Mouse (Mus musculus) splenic B cell, adult 2 months (primary cell): ENCODE measurements around the gene Vmn2r24.
"Not testable (repeated sequence)": the region's sequence is repeated elsewhere in the genome, so short reads cannot be mapped to it uniquely, and the experiment has no call there.

Source experiments
- DNase-seq: peaks from one replicate; pipeline ENCODE4 v3.0.0-alpha.2; 2011; ENCODE audit warnings: low read depth, low spot score
- H3K27me3 ChIP-seq: 2 replicates; pipeline ENCODE4 v1.6.1; 2012; ENCODE audit warnings: mild to moderate bottlenecking, low read length, moderate library complexity, mixed read lengths; ENCODE audit not compliant: control insufficient read depth, poor library complexity, insufficient read depth, severe bottlenecking
- H3K36me3 ChIP-seq: 2 replicates; pipeline ENCODE4 v1.6.1; 2012; ENCODE audit warnings: mild to moderate bottlenecking, low read length, moderate library complexity, mixed read lengths; ENCODE audit not compliant: control insufficient read depth, poor library complexity, insufficient read depth, severe bottlenecking

Gene Vmn2r24

DNA sequence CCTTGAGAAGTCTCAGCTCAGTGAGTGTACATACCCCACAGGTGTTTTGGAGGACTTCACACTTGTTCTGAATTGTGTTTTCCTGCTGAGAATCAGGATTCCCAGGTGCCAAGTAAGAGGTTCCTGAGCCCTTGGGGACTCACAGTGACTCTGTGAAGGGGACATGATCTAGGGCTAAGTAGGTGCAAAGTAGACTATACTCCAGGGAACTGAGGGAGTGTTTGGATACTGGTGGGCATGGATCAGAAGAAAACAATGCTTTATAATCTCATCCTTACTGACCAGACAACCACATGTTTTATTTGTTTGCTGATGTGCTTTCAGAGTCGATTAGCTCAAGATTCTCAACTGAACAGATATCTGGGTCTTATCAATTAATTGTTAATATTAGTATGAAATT lies at the start of gene Vmn2r24:
TSS of gene Vmn2r24 (plus strand) at position 301 of the 400 bp plus-strand sequence.
- no peaks in the 10 kb centered on the region for H3K27me3 ChIP-seq
- H3K36me3 ChIP-seq, result no peaks in the 10 kb centered on the region
- no peak for DNase-seq

DNA sequence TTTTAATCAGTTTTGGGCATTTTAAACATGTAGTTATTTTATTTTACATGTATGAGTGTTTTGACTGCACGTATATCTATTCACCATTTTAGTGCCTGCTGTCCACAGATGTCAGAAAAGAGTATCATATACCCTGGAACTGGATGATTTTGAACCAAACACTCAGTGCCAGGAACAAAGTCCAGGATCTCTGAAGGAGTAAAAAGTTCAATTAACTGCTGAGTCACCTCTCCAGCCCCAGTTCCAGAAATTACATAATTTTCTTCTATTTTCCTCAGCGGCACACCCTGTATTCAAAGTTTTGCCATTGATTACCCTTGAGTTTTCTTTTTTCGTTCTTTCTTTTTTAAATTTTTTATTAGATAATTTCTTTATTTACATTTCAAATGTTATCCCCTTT lies 8.6 kb upstream of the Vmn2r24 start:
- no peaks in the 10 kb centered on the region for H3K27me3 ChIP-seq
- no peaks in the 10 kb centered on the region for H3K36me3 ChIP-seq
- no peak for DNase-seq

GRCm38 (mm10) chr6:123784857-123785256 lies 6.2 kb downstream of the Vmn2r24 start:
- Histone ChIP-seq H3K27me3 (no peaks in the 10 kb centered on the region), H3K36me3 (no peaks in the 10 kb centered on the region)
- no peak for DNase-seq

- no peaks in the 10 kb centered on the region for H3K27me3 ChIP-seq
- no peaks in the 10 kb centered on the region for H3K36me3 ChIP-seq
- DNase-seq, result no peak
Observed at GRCm38 (mm10) chr6:123793746-123794145, 15.1 kb downstream of the Vmn2r24 start.

- not testable (repeated sequence) for H3K36me3 ChIP-seq, H3K27me3 ChIP-seq, DNase-seq
Observed at GRCm38 (mm10) chr6:123810291-123810690, 31.6 kb downstream of the Vmn2r24 start.

GRCm38 (mm10) chr6:123819951-123820350 lies 41.3 kb downstream of the Vmn2r24 start:
- H3K27me3 ChIP-seq, result no peaks in the 10 kb centered on the region
- no peak for DNase-seq
- no peaks in the 10 kb centered on the region for H3K36me3 ChIP-seq

- H3K36me3 ChIP-seq, DNase-seq, H3K27me3 ChIP-seq: not testable (repeated sequence)
Observed at GRCm38 (mm10) chr6:123853363-123853762, 74.7 kb downstream of the Vmn2r24 start, which contains the start of gene Vmn2r25. TSS of gene Vmn2r25 (minus strand) at chr6:123853463.
